Mouse (Mus musculus): ENCODE measurements around the gene Ooep.
"Not testable (repeated sequence)": the region's sequence is repeated elsewhere in the genome, so short reads cannot be mapped to it uniquely, and the experiment has no call there.

The Ooep gene

DNA sequence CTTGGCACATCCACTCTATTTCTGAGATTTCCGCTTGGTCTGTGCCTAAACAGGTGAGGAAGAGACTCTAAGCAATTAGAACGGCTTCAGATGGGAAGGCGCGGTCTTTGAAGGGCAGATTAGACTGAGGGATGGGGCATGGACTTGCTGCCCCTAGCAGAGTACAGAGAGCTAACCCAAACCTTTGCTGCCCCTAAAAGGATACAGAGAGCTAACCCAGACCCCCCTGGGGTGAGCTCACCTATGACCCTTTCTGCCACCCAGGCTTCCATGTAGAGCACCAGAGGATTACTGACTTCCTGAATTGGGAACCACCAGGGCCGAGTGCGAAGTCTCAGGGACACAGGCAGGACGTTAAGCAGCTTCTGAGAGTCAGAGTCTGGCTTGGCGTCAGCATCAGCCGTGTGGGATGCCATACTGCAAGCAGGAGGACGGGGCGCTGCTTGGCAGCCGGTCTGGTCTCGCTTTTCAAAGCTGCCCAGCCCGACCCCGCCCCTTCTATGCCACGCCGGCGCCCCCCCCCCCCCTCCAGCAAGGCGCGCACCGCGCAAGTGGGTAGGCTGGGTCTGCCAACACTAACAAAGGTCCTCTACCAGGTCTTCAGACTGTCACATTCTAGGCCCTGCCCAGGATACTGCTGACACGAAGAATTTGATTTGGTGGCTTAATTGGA is at the start of gene Ooep:
Gene Ooep, minus strand, starts transcription at position 613 of the 673 bp plus-strand sequence.
- DNase-seq = peak in 1 of 2 experiments; percentile 5

DNA sequence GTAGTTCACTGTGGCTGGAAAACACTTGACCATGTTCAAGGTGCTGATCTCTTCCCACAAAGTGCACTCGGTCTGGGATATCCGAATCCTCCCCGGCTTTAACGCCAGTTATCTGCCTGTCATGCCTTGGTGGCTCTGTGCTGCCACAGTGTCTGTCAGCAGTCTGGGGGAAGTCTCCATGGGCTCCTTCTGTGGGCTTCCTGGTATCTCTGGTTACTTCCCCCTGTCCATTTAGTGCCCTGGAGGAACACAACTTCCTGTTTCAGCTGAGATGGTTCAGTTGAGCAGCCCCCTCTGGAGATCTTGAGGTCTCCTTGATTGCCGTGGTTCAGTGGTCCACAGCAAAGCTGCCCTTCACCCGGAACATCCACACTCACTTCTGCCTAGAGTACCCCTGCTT is 49.7 kb upstream of the Ooep start:
- no peak for DNase-seq

DNA sequence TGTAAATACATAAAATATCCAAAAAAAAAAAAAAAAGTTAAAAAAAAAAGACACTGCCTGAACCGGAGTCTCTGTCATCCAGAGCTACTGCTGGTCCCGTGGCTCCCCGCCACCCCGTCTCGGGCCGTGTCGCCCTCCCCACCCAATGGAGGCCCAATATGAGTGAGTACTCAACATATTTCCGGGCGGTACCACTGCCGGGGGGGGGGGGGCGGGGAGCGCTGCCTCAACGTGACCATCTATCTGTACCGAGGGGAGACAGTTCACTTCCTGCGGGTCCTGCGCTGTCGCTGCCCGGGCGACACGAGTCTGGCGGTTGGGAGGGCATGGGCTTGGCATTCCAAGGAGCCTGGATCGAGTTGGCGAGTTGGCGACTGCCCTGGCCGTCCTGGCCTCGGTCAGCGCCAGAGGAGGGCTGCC is 48.8 kb upstream of the Ooep start:
- DNase-seq = no peak

DNA sequence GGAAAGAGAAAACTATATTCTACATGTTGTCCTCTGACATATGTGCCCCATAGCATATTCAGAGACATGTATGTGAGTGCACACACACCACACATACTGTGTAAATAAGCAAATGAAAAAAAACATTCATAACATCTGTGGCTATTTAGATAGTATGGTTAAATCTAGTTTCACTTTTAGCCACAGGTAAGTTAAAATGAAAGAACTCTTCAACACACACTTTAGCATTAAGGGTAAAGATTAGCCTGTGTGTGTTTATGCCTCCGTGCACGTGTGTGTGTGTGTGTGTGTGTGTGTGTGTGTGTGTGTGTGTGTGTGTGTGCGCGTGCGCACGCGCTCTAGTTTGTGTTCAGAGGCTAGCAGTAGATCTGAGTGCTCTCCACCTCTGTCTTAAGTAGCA is 23.1 kb upstream of the Ooep start:
- DNase-seq = no peak

DNA sequence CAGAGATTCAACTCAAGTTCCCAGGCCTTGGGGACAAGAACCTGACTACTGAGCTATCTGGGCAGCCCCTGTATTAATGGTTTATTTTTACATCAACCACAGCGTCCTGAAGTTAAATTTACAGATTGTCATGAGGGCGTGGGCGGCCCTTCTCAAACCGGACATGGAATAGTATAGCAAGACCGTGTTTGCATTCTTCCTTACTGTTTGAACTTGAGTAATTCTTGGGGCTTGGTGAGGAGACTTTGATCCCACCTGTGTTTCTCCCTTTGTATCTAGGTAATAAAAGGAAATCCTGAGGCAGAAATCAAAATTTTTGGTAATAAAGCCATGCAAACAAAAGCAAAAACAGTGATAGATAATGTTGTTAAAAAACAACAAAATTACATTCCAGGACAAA is 22.0 kb upstream of the Ooep start:
- DNase-seq = no peak

DNA sequence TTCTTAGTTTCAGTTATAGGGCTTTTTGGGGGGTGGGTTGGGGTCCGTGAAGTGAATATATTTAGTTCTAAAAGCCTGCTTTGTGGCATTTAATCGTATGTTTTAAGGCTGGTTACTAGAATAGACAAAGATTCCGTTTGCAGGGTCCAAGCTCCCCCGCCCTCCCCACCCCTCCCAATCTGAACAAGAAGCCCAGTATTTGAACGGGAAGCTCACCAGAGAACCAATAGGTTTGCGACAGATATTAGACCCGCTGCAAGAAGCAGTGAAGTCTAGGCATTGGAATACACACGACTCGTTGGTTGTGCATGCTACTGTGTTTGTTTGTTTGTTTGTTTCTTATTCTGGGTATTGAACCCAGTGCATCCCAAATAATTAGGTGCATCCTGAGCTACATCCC is 18.0 kb upstream of the Ooep start:
- DNase-seq = no peak

DNA sequence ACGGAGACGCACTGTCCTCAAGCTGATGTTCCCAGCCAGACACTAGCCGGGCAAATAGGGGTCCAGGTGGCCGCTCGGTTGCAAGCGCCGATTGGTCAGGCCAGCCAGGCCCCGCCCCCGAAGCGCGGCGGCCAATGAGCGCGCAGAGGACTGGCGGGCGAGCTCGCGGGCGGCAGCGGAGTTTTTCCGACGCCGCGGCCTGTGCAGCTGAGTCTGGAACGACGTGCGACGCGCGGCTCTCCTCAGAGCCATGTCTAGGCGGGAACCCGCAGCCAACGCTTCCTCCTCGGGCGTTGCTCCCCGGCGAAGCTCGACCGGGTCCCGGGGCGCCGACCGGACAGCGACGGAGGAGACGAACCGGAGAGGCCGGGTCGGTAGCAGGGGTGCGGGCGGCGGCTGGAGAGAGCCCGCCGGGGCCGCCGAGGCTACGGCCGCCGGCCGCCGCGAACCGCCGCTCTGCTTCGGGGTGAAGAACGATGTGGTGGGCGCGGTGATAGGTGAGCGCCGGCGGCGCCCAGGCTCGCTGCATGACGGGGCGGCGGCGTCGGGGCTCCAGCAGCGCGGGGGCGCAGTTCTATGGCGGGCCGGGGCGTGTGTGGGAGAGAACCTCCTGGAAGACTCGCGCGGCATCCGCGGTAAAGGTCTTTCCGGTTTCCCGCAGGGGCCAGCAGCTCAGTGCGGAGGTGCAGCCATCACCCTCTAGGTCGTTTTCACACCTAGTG is 17.3 kb upstream of the Ooep start, which contains the start of gene Ddx43:
Gene Ddx43, plus strand, starts transcription at position 148 of the 722 bp plus-strand sequence.
- peak; percentile 16 to 67 for DNase-seq

DNA sequence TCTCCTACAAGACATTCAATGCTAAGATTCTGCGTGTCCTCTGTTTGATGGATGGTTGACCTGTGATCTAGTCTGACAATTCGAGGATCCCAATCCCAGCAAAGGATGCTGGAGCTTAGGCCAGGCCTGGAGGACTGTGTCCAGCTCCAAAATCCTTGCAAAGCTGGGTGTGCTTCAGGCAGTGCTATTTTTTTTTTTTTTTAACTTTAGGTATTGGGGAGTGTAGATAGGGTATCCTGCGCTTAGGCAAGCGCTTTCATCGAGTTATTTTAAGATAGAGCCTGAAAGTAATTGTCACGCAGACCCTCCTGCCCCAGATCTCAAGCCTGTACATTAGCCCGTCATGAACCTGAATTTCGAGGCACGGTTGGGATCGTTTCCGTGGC is 16.7 kb upstream of the Ooep start:
- DNase-seq = no peak

DNA sequence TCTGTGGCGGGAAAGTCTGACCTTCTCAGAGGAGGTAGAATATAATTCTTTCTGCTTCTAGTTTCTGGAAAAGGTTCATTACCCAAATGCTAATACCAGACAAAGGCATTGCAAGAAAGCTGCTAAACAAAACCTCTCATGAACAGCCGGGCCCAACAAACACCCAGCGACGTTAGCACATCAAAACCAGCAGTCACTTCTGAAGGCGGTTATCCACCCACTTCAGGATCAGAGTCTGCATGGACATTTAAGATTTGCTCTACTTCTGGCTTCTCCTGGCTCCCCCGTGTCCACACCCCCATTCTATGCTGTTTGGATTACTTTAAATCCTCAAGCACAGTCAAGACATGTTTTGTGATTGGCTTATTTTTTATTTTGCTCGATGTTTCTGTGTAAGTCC is 16.1 kb upstream of the Ooep start:
- DNase-seq = no peak

DNA sequence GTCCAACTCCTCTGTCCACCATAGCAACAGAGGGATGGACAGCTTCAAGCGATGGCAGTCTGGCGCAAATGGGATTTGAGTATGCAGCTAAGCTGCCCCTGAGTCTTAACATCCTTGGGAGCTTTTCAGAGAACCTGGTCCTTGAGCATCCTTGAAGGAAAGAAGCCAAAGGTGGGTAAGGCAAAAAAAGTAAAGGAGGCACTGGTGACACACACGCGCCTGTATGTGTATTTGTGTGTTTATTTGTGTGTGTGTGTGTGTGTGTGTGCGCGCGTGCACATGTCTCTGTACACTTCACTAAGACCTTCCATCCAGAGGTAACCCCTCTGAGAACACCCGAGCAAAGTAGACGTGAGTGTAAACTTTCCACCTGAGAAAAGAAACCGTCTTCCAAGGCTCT is 15.2 kb upstream of the Ooep start:
- DNase-seq = no peak

DNA sequence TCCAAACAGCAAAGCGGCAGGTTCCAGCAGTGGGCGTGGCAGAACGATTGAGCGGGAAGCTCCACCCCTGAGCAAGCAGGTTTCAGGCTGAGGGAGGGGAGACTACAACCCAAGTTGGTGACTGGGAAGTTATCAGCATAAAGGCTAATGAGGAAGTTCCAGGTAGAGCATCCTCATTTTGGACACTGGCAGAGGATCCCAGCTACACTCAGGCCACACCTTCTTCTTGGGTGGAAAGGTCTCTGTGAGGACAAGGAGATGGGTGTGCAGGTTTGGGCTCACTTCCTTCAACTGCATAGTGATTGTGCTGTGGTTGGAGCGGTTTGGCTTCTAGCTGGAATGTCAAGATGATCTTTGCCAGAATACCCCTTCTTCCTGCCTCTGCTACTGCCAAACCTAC is 11.5 kb upstream of the Ooep start:
- DNase-seq = no peak

DNA sequence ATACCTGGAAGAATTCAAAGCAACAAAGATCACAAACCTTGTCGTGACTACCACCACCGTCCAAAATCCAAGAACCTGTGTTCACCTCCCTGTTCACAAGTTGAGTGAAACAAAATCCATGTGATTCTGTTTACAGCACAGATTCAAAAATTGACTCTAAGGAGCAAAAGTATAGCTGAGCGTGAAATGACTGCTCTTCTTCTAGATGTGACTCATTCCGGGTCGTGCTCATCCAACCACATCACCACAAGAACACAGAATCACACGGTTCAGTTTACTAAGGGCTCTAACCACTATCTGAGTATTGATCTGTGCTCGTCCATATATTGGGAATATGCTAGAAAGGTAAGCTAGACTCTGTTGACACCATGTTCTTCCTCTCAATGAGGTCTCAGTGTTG is 8.4 kb upstream of the Ooep start:
- DNase-seq = no peak

DNA sequence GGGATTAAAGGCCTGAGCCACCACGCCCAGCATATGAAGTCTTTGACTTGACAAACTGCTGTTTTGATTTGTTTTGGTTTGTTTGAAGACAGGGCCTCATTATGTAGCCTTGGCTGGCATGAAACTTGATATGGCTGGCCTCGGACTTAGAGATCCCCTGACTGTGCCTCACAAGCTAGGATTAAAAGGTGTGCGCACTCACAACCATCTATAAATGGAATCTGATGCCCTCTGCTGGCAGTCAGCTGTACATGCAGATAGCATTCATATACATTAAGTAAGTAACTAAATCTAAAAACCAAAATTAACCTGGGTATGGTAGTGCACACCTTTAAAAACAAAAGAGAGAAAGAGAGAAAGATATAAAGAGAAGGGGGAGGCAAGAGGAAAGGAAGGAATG is 7.4 kb upstream of the Ooep start:
- DNase-seq = peak in 1 of 2 experiments; percentile 33

DNA sequence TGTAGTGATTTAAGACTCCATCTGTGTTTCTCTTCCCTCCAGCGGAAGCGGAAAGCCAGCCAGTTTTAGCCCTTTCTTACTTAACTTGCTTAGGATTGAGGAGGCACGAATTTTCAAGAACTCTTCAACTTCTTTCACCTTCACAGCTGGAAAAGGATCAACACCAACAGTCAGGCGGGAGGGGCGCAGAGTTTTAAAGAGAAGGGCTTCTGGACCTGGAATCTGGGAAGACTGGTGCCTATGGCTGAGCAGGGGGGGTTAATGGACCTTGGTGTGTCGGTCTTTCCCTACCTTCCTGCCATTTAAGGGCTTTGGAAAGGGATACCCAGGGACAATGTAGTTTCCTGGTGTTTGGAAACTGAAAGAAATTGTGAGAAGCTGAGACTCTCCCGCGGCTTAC is 979 bp downstream of the Ooep start:
- DNase-seq = no peak

DNA sequence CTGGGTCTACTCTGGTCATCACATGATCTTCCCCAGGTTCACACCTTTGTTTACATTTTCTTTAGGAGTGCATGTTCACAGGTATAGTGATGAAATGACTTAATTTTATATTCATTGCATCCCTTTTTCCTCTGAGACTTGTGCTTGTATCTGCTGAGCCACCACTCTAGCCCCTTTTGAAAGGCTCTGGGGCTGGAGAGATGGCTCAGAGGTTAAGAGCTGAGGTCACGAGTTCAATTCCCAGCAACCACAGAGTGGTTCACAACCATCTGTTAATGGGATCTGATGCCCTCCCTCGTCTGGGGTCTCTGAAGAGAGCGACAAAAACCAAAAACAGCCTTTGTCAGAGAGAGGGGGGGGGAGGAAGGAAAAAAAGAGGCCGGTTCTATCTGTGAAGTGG is 3.0 kb downstream of the Ooep start:
- DNase-seq = no peak

DNA sequence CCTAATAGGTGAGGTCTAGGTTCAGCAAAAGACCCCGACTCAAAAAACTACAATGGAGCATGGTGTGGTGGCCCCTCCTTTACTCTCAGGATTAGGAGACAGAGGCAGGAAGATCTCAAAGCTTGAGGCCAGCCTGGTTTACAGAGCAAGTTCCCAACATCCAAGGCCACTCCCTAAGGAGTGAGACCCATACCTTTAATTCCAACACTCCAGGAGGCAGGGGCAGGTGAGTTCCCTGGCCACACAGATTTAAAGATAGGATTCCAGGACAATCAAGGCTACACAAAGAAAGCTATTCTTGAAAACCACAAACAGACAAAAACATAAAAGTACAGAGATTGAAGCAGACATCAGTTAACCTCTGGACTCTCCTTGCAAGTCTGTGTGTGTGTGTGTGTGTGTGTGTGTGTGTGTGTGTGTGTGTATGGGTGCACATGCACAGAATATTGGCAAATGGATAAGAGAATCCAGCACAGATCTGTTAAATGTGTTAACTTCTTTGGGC is 3.6 kb downstream of the Ooep start:
- DNase-seq = no peak

DNA sequence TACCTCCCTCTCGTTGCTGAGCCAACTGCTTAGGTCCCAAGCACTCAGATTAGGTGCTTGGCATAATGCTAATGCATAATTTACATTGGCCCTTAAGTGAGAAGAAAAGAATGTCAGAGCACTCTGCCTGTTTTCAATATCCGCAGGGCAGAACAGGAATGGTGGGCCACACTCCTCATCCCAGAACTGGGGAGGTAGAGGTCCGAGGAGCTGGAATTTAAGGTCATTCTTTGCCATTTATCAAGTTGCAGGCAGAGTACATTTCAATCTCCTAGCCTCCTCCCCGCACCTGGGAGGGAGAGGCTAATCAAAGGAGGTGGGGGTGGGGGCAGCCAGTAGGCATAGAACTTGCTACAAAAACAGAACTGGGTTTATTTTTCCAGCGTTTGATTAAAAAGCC is 4.1 kb downstream of the Ooep start:
- DNase-seq = no peak

DNA sequence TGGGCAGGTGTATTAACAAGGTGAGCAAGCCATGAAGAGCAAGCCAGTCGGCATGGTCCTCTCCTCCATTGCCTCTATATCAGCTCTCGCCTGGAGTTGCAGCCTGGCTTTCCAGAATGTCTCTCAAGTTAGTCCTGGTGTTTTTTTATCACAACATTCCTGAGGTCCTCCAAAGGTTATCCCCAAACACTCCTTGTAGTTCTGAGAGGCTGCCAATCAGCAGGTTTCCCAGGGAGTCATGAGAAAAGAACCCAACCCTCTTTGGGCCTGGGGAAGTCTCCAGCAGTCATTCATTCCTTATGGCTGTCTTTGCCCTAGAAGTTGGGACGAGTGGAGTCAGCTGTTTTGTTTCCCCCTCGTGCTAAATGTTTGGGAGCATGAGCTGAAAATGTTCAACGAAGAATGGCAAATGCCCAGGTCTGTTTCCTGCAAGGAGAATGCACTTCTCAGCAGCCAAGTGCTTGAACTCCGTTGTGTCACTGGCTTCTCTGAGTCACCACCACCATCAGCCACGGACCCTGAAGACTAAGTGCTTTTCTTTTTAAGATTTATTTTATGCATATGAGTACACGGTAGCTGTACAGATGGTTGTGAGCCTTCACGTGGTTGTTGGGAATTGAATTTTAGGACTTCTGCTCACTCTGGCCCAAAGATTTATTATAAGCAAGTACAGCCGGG is 5.6 kb downstream of the Ooep start:
- no peak for DNase-seq

DNA sequence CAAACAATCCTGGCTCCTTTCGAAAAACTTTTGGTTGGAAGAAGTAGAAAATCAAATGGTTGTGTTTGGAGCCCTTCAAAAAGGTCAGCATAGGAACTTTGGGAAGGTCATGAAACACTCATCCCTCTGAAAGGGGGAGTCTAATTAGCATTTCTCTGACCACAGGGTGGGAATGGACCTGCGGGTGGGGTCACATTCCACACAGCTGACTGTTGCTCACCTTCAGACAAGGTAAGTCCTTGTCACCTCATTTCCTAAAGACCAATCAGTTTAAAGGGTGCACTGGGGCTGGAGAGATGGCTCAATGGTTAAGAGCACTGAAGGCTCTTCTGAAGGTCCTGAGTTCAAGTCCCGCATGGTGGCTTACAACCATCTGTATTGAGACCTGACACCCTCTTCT is 7.1 kb downstream of the Ooep start:
- DNase-seq = no peak

DNA sequence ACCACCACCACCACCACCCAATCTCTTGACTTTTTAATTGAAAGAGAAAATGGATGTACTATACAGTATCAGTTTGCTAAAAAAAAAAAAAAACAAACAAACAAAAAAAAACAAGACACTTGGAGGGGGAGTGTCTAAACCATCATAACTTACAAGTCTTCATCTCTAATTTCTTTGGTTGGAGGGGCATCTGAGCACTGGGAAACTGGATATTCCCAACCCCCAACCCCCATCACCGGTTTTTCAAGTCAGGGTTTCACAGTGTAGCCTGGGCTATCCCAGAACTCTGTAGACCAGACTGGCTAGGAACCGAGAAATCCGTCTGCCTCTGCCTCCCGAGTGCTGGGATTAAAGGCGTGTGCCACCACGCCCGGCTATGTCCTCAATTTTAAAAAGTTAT is 8.7 kb downstream of the Ooep start:
- no peak for DNase-seq

DNA sequence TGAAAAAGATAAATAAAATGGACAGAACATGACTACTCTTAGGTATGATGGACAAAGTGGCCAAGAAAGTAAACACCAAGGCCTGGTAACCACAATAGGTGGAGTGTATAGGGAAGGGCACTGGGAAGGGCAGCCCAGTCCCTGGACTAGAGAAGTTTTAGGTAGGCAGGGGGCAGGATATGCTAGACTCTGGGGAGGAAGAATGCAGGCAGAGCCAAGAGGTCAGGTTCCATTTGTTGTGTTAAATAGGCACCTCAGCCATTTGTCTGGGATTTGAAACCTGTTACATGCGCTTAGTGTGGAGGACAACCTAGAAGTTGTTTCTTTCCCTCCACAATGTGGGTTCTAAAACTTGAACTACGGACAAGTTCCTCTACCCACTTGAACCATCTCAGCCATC is 9.2 kb downstream of the Ooep start:
- DNase-seq = no peak

DNA sequence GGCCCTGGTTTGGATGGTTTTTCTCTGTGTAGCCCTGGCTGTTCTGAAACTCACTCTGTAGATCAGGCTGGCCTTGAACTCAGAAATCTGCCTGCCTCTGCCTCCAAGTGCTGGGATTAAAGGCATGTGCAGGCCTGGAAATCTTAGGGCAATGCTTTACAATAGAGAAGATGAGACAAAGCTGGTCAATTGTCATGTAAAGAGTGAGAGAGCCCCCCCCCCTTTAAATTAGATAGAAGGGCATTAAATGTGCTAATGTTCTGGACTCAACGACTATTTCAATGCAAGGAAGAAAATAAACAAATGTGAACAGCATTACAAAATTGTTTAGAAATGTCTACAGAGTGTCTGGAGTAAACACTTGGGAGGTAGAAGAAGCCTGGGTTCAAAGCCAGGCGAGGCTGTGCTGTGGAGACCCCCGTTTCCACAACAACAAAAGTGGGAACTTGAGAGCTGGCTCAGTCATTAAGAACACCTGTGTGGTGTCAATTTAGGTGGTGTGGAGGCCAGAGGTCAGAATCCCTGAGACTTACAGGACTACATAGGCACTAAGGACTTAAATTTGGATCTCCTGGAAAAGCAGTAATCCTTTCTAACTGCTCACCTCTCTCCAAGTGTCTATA is 9.7 kb downstream of the Ooep start:
- no peak for DNase-seq

DNA sequence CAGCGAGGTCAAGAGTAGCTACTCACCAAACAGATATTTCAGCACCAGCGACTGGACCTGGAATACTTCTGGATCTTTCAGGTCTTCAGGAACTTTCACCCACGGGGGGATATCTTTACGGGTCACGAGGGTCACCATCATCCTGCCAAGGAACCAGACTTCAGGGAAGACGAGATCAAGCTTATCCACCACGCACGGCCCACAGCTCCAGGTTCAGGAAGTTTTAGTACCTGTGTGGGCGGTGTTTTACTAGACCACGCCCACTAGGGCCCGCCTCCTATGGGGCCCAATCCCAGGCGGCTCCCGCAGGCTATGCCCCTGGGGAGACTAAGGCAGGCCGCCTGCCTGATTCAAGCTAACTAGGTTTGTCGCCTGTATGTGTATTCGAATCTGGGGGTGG is 10.6 kb downstream of the Ooep start, which contains the start of gene Dppa5a:
Gene Dppa5a, minus strand, starts transcription at position 219 of the 400 bp plus-strand sequence.
- not testable (repeated sequence) for DNase-seq
